Mouse (Mus musculus) heart, embryonic 14.5 days (tissue): ENCODE data around the gene Fer. TPM values are rescaled to one million over a fixed set of nuclear protein-coding genes. Genes with fewer than 3 reads are reported as not detected.

Experiments
- ATAC-seq: fragments of 200-750 bp; cut with Nextera tagmentation; 2 replicates; pipeline ENCODE4 v1.8.0; 2017; ENCODE audit warnings: low read depth, moderate TSS enrichment; ENCODE audit not compliant: insufficient number of reproducible peaks, insufficient read depth, low FRiP score
- H3K27ac ChIP-seq, 2 experiments: fragments of 200-500 bp in 1 of 2; fragments of 300-500 bp in 1 of 2; sonication (generic) in 1 of 2; replicated peaks in 1 of 2; 2 replicates each; pipeline ENCODE4 v1.5.1; 2012 to 2014; ENCODE audit warnings: low read depth in 2 of 2, low read length in 2 of 2, control low read depth in 1 of 2, mild to moderate bottlenecking in 1 of 2, mixed read lengths in 1 of 2; ENCODE audit not compliant: control insufficient read depth in 1 of 2, insufficient read depth in 1 of 2
- H3K27me3 ChIP-seq: fragments of 300-500 bp; sonication (generic); 2 replicates; pipeline ENCODE4 v1.6.1; 2014; ENCODE audit warnings: mild to moderate bottlenecking, low read length, control low read depth; ENCODE audit not compliant: control insufficient read depth, insufficient read depth
- H3K36me3 ChIP-seq: fragments of 300-500 bp; sonication (generic); 2 replicates; pipeline ENCODE4 v1.6.1; 2014; ENCODE audit warnings: mild to moderate bottlenecking, control low read depth, low read length, mixed read lengths; ENCODE audit not compliant: control insufficient read depth, insufficient read depth
- H3K4me1 ChIP-seq, 2 experiments: fragments of 200-500 bp in 1 of 2; fragments of 300-500 bp in 1 of 2; sonication (generic) in 1 of 2; 2 replicates each; pipeline ENCODE4 v1.6.1; 2012 to 2014; ENCODE audit warnings: low read length in 2 of 2, control low read depth in 1 of 2, mixed read lengths in 1 of 2; ENCODE audit not compliant: control insufficient read depth in 2 of 2, insufficient read depth in 2 of 2
- H3K4me2 ChIP-seq: fragments of 300-500 bp; sonication (generic); 2 replicates; pipeline ENCODE4 v1.6.1; 2014; ENCODE audit warnings: mild to moderate bottlenecking, low read length
- H3K4me3 ChIP-seq, 2 experiments: fragments of 200-500 bp in 1 of 2; fragments of 300-500 bp in 1 of 2; sonication (generic) in 1 of 2; 2 replicates each; pipeline ENCODE4 v1.5.1; 2012 to 2014; ENCODE audit warnings: low read length in 2 of 2, mild to moderate bottlenecking in 2 of 2, control low read depth in 1 of 2, low read depth in 1 of 2, moderate library complexity in 1 of 2; ENCODE audit not compliant: control insufficient read depth in 1 of 2, insufficient read depth in 1 of 2
- H3K9ac ChIP-seq: fragments of 300-500 bp; sonication (generic); 2 replicates; pipeline ENCODE4 v1.6.1; 2014; ENCODE audit warnings: mild to moderate bottlenecking, low read length
- H3K9me3 ChIP-seq: fragments of 300-500 bp; sonication (generic); 2 replicates; pipeline ENCODE4 v1.6.1; 2016; ENCODE audit warnings: low read length, control low read depth; ENCODE audit not compliant: control insufficient read depth
- WGBS: fragments of 180-500 bp; shearing (Covaris S2); extraction: QIAGEN DNeasy Blood & Tissue Kit; methylation state at CpG from one replicate; pipeline ENCODE4 v1.1.7; 2014; 5-methylcytosine and 5-hydroxymethylcytosine counted together
- polyA plus RNA-seq: library from polyadenylated mRNA; unstranded; fragments of >200 nt; fragmentation: Nextera tagmentation; extraction: Ambion mirVana; gene quantifications from 2 replicates; pipeline ENCODE4 v1.2.1, GENCODE M21; 2014

Fer gene
- polyA plus RNA-seq, 1 experiment from 2014 or later: 26.0 TPM

DNA sequence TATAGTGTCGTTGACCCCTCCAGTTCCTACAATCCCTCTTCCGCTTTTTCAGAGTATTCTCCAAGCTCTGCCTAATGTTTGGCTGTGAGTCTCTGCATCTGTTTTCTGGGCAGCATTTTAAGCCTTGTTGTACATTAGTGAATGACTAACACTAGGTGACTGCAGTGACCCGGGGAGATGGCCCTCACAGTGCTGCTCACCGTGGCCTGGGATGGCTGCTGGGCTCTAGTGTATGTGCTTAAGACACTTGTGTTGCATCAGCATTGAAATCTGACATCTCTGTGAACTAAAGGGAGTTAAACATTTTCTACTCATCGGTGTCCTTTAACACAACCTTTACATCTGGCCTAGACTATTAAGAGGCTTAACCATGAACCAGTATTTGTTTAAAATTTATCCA is 264.0 kb downstream of the Fer start:
- 90% methylated on average over 5 of the region's 5 CpGs for WGBS
- H3K27me3 ChIP-seq: no peaks in the 10 kb centered on the region
- H3K9ac ChIP-seq: no peak overlapping the region
- H3K4me2 ChIP-seq: no peak overlapping the region
- H3K4me1 ChIP-seq: peaks cover 0 to 13% of the 10 kb centered on the region in 2 experiments; a peak in 1 of 4 replicates
- H3K4me3 ChIP-seq: no peak overlapping the region
- no peak overlapping the region for H3K27ac ChIP-seq
- no peak for ATAC-seq
- no peaks in the 10 kb centered on the region for H3K9me3 ChIP-seq
- H3K36me3 ChIP-seq: no peaks in the 10 kb centered on the region

DNA sequence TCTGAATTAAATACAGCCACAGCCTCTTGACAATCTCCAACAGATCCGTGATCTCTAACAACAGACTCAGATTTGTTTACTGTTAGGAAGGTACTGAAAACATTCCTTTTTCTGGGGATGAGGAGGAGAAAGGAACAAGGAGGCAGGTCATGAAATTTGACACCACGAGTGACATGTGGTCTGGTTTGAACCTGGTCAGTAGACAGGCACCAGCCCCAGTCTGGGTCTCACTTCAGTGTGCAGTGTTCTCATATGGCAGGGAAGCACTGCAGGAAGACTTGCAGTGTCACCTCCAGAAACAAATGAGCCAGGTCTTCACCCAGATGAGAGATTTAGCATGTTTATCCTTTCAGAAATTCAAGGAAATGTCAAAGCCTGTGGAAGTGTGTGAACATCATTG is 266.9 kb downstream of the Fer start:
- no peaks in the 10 kb centered on the region for H3K27me3 ChIP-seq
- no peaks in the 10 kb centered on the region for H3K9me3 ChIP-seq
- H3K4me1 ChIP-seq: peaks cover 3% of the 10 kb centered on the region in 2 experiments; a peak in 1 of 4 replicates
- H3K4me3 ChIP-seq: no peak overlapping the region
- H3K4me2 ChIP-seq: no peak overlapping the region
- no peak for ATAC-seq
- no peak overlapping the region for H3K27ac ChIP-seq
- H3K36me3 ChIP-seq: no peaks in the 10 kb centered on the region
- H3K9ac ChIP-seq: no peak overlapping the region
- 46% methylated on average over 2 of the region's 2 CpGs for WGBS

DNA sequence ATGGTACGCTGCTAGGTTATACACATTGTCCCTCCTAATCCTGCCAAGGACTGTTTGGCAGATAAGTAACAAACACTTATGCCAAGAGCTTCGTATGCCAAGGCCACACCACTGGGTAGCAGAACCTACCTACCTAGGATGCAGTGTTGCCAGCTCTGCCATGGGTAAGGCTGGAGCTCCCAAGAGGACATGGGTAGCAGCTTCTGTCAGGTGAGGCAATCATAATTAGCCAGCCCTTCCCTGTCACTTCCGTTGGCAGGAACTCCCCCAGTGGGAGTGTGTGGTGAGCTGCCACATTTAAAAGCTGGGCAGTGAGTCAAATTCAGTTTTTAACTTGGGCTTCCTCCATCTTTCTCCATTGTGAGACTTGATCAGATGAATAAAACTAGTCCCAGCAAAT is 267.5 kb downstream of the Fer start:
- Histone ChIP-seq H3K27ac (no peak overlapping the region), H3K4me2 (no peak overlapping the region), H3K4me3 (no peak overlapping the region), H3K36me3 (no peaks in the 10 kb centered on the region), H3K27me3 (no peaks in the 10 kb centered on the region), H3K9ac (no peak overlapping the region), H3K4me1 (peaks cover 3% of the 10 kb centered on the region in 2 experiments; a peak in 1 of 4 replicates), H3K9me3 (no peaks in the 10 kb centered on the region)
- no peak for ATAC-seq
- 55% methylated on average over 3 of the region's 3 CpGs for WGBS

DNA sequence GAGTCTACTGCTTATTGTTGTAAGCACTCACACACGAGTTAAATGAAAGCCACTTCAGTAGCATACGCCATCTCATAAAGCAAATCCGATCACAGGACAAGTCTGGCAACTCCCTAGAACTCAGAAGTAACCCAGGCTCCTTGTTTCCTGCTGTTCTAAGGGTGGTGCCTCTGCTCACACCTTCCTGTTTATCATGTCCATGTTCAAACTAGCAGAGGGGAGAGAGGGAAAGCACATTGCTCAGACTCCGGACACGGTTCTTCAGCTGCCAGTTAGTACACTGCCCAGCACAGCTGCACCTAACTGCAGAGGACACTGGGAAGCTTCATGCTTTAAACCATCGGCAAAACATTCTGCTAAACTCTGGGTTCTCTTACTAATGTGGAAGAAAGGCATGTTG is 269.3 kb downstream of the Fer start:
- Histone ChIP-seq H3K4me1 (peaks cover 3% of the 10 kb centered on the region in 2 experiments; a peak in 1 of 4 replicates), H3K27me3 (no peaks in the 10 kb centered on the region), H3K27ac (peak overlapping the region; percentile 33; a peak in 1 of 4 replicates), H3K36me3 (no peaks in the 10 kb centered on the region), H3K4me2 (no peak overlapping the region), H3K4me3 (no peak overlapping the region), H3K9me3 (no peaks in the 10 kb centered on the region), H3K9ac (no peak overlapping the region)
- no peak for ATAC-seq
- WGBS: 59% methylated on average over 6 of the region's 6 CpGs

DNA sequence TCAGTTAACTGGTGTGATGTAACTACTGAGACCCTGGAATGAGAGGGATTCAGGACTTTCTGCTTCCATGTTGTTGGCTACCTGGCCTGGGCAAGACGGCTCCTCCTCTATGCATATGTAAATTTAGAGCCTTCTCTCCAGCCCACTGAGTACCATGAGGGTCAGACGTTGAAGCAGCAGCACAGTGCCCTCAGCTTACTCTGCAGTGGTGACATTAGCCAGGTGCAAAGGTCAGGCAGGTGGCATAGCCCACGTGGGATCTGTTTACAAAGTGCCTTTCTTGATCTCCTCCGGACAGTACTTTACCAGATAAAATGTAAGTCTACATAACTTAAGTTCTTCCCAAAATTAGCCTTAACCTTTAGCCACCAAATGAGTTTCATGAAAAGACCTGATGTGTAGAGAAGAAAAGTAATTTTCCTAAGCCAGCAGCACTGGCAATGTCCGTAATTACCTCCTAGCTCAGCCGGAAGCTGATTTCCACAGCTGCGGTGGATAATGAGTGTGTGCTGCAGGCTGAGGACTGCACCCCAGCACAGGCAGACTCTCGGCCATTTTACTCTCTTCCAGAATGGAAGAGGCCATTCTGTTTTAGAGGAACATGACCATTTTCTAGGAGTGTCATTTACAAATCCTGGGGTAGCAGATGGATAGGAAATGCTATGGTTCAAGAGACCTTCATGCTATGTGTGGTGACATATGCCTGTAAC is 273.2 kb downstream of the Fer start:
- no peak for ATAC-seq
- Histone ChIP-seq H3K4me1 (peaks cover 6 to 9% of the 10 kb centered on the region in 2 experiments; a peak in 3 of 4 replicates), H3K4me3 (no peak overlapping the region), H3K27ac (no peak overlapping the region), H3K27me3 (no peaks in the 10 kb centered on the region), H3K9me3 (no peaks in the 10 kb centered on the region), H3K4me2 (no peak overlapping the region), H3K9ac (no peak overlapping the region), H3K36me3 (peaks cover 19% of the 10 kb centered on the region)
- 67% methylated on average over 8 of the region's 8 CpGs for WGBS

DNA sequence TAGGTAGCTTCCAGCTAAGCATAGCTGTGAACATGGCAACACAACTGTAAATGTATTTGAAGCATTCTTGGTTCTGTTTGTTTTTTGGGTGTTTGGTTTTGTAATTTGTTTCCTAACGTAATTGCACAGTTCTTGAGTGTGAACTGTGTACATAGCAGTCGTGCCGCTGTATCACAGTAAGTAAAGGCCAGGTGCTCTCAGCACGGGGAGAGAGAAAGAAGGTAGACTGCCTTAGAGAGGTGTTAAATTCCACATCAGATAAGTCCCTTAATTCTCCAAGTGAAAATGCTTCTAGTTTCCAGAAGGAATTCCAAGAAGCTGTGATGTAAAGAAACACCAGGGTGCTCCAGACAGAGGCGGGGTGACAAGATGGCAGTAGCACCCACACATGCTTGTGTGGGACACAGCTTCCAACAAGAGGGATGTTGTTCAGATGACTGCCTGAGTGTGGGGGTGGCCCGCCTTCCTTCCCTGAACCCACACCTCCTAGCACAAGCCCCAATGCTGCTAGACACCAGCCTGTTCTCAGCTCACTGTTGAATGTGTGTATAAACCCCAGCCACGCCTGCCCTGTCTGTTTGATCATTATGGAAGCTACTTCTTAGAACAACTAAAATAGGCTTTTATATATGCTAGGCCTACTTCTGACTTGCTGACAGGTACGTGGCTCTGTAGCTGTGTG is 275.3 kb downstream of the Fer start:
- H3K4me2 ChIP-seq: no peak overlapping the region
- no peak overlapping the region for H3K27ac ChIP-seq
- H3K4me3 ChIP-seq: no peak overlapping the region
- no peak for ATAC-seq
- H3K4me1 ChIP-seq: peaks cover 9 to 16% of the 10 kb centered on the region in 2 experiments; a peak in 3 of 4 replicates
- H3K9me3 ChIP-seq: no peaks in the 10 kb centered on the region
- H3K27me3 ChIP-seq: no peaks in the 10 kb centered on the region
- WGBS: 76% methylated on average over 8 of the region's 8 CpGs
- no peak overlapping the region for H3K9ac ChIP-seq
- peaks cover 19% of the 10 kb centered on the region for H3K36me3 ChIP-seq

DNA sequence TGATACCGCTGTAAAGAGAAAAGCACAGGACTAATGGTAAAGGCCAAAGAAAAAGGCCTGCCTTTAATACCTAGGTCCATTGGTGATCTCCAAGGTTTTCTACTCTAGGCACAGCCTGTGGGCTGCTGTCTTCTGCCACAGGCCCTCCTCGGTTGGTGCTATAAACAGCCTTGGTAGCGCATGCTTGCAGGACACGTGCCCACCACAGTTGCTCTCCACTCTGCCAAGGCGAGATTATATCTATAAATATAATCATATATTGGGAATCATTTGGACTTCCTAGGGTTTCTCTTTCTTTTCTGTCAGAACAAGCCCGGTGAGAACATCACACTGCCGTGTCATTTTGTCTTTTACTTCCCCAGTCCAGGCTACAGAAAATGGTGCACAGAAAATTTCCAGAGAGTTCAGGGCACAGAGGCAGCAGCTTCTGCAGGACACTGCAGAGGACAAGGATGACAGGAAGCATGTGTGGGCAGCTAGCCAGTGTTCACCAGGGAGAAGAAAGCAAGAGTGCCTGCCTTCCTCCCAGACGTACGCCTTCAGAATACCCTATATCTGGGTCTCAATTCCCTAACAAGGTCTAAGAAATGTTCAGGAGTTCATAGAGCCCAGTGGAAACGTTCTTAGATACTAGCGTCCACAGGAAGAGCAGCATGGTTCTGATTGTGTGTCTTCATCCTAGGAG is 276.5 kb downstream of the Fer start:
- ATAC-seq: no peak
- WGBS: 78% methylated on average over 11 of the region's 11 CpGs
- H3K9ac ChIP-seq: no peak overlapping the region
- no peaks in the 10 kb centered on the region for H3K27me3 ChIP-seq
- H3K4me1 ChIP-seq: peaks cover 9 to 16% of the 10 kb centered on the region in 2 experiments; a peak in 3 of 4 replicates
- H3K36me3 ChIP-seq: peaks cover 19% of the 10 kb centered on the region
- H3K4me3 ChIP-seq: no peak overlapping the region
- no peaks in the 10 kb centered on the region for H3K9me3 ChIP-seq
- H3K4me2 ChIP-seq: no peak overlapping the region
- H3K27ac ChIP-seq: no peak overlapping the region
